Mouse (Mus musculus): ENCODE results near the gene Gm4131.
A peak's percentile ranks its signal among the peaks of the same experiment; 100 is the strongest.

Gene Gm4131

GRCm38 (mm10) chr14:62456239-62456747, 110.4 kb downstream of the Gm4131 start, which contains the start of gene Gucy1b2:
Gene Gucy1b2 (minus strand): TSS chr14:62456289.
- no peak for DNase-seq

- DNase-seq = no peak
These were observed 111.2 kb downstream of the Gm4131 start for GRCm38 (mm10) chr14:62455570-62455879.

GRCm38 (mm10) chr14:62454760-62455569, 111.8 kb downstream of the Gm4131 start:
- DNase-seq = no peak

GRCm38 (mm10) chr14:62454136-62454535, 112.6 kb downstream of the Gm4131 start:
- DNase-seq = peak; percentile 47 to 69

GRCm38 (mm10) chr14:62453276-62453675, 113.4 kb downstream of the Gm4131 start:
- DNase-seq = no peak

GRCm38 (mm10) chr14:62450706-62451105, 116.0 kb downstream of the Gm4131 start:
- no peak for DNase-seq

GRCm38 (mm10) chr14:62447214-62447548, 119.5 kb downstream of the Gm4131 start:
- DNase-seq = no peak

GRCm38 (mm10) chr14:62446385-62447213, 120.1 kb downstream of the Gm4131 start:
- DNase-seq = no peak

- no peak for DNase-seq
These were observed 122.8 kb downstream of the Gm4131 start for GRCm38 (mm10) chr14:62443840-62444430.

GRCm38 (mm10) chr14:62442971-62443370, 123.8 kb downstream of the Gm4131 start:
- DNase-seq = no peak

- DNase-seq = no peak
These were observed 126.7 kb downstream of the Gm4131 start for GRCm38 (mm10) chr14:62440036-62440435.

- peak; percentile 13 to 46 for DNase-seq
These were observed 128.5 kb downstream of the Gm4131 start for GRCm38 (mm10) chr14:62438236-62438635.

- no peak for DNase-seq
These were observed 128.9 kb downstream of the Gm4131 start for GRCm38 (mm10) chr14:62437806-62438205.

GRCm38 (mm10) chr14:62425277-62425691, 141.4 kb downstream of the Gm4131 start:
- DNase-seq = no peak

GRCm38 (mm10) chr14:62422265-62422664, 144.5 kb downstream of the Gm4131 start:
- no peak for DNase-seq

GRCm38 (mm10) chr14:62417501-62417900, 149.2 kb downstream of the Gm4131 start:
- DNase-seq = no peak

- no peak for DNase-seq
These were observed 150.0 kb downstream of the Gm4131 start for GRCm38 (mm10) chr14:62416742-62417134.

GRCm38 (mm10) chr14:62416007-62416741, 150.5 kb downstream of the Gm4131 start:
- no peak for DNase-seq

Measured in kidney, postnatal 25 days (tissue).